Mouse (Mus musculus): ENCODE measurements around the gene Rpl27a. TPM values are rescaled to one million over a fixed set of nuclear protein-coding genes. Genes with fewer than 3 reads are reported as not detected.

Rpl27a gene
- total and polyA plus RNA-seq, 3 experiments, result 102 to 167 (median 105) TPM

DNA sequence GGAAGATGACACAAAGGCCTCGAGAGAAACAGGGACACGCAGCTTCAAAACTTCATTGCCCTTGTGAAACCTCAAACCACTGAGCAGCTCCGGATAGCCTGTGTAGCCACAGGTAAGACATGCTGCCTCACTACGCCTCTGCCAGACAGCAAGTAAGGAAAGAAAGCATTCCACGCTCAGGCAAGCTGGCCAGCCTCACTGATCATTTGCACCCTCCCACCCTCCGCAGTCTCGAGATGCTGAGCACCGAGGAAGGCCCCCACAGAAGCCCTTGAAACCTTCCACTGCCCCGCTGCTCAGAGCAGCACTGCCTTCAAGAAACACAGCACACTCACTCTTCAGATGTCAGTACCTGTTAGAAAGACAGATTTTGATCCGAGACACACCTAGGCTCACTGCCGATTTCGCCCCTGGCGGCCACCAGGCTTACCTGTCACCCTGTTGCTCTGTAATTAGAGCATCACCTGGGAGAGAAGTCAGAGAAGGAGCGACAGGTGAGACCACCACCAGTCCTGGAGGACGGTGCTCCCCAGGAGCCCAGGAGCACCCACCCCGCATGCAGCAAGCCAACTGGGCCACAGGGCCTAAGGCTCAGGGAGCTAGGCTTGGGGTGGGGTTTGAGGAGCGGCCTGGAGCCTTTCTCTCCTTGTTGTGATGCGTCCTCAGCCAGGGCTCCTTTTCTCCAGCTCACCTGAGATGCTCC is 26.2 kb upstream of the Rpl27a start:
- H3K27ac ChIP-seq, result no peak overlapping the region
- 79% methylated on average over 18 of the region's 18 CpGs for WGBS

DNA sequence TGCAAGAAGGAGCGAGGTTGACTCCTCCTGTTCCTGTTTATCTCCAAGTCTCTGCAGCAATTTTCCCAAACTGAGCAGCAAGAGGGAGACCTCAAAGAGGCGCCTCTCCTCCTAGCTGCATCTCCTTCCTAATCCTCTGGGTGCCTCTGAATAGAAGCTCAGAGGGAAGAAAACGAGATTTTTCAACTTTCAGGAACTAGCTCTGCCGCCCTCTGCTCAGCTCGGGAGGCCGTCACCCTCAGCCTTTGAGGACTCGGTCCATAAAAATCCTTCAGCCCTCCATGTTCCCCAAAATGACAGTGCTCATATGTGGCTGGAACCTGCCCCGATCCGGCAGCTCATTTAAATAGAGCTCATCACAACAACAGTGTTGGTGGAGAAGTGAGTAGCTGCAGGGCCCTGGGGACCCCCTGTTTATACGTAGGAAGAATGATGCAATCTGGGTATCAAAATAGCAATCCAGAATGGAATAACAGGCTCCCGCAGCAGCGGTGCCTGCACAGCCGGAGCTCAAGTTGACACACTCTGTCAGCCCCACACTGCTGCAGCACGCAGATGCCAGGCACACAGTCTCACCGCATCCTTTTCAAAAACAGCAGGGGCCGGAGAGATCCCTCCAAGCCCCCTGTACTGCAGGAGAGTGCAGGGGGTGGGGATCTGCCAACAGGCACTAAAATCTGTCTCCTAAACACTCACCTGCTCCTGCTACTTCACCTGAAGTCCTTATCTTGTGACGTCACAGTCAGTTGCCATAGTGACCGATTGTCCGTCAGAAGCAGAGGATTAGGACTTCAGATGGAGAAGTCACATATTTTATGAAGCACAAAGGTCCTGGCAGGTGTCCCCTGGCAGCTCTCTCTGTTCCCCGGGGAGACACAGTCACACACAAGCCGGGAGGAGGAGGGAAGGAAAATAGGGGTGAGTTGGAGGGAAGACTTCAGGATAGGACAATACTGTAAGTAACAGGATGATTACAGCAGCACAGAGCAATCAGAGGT is 25.3 kb upstream of the Rpl27a start:
- Histone ChIP-seq H3K4me3 (no peak overlapping the region), H3K36me3 (ENCODE audit: control insufficient read depth, insufficient read depth, low read length) (no peaks in the 10 kb centered on the region), H3K27ac (no peak overlapping the region), H3K4me1 (ENCODE audit: control insufficient read depth, insufficient read depth, low read length) (peaks cover 4% of the 10 kb centered on the region), H3K9ac (ENCODE audit: low read depth, low read length) (no peak overlapping the region; the same call in 1 of the 2 replicates), H3K27me3 (ENCODE audit: control insufficient read depth, insufficient read depth, low read length) (no peaks in the 10 kb centered on the region), H3K79me2 (replicated peaks; ENCODE audit: control insufficient read depth, insufficient read depth, low read length) (no peaks in the 10 kb centered on the region)
- WGBS, result 19% methylated on average over 21 of the region's 21 CpGs
- TF ChIP-seq POLR2A (IDR thresholded peaks at IDR 0.05; ENCODE audit: insufficient read depth, low read depth, low read length), result no peak
- no peak for TF ChIP-seq EP300 (IDR thresholded peaks at IDR 0.05; ENCODE audit: insufficient read depth, low read depth, low read length)
- intact Hi-C loops (cut with DNase I), result no loop called here
- peak in 1 of 2 experiments; percentile 31 for DNase-seq

More for the DNA sequence above, 26.2 kb upstream of the Rpl27a start:
- intact Hi-C loops (cut with DNase I), result no loop called here
- no peaks in the 10 kb centered on the region for H3K36me3 ChIP-seq (ENCODE audit: control insufficient read depth, insufficient read depth, low read length)
- no peak overlapping the region for H3K9ac ChIP-seq (ENCODE audit: low read depth, low read length)
- no peaks in the 10 kb centered on the region for H3K79me2 ChIP-seq (replicated peaks; ENCODE audit: control insufficient read depth, insufficient read depth, low read length)
- no peaks in the 10 kb centered on the region for H3K27me3 ChIP-seq (ENCODE audit: control insufficient read depth, insufficient read depth, low read length)
- H3K4me1 ChIP-seq (ENCODE audit: control insufficient read depth, insufficient read depth, low read length), result peaks cover 4% of the 10 kb centered on the region
- no peak overlapping the region for H3K4me3 ChIP-seq
- no peak for DNase-seq
- TF ChIP-seq EP300 (IDR thresholded peaks at IDR 0.05; ENCODE audit: insufficient read depth, low read depth, low read length), result no peak
- no peak for TF ChIP-seq CTCF (IDR thresholded peaks at IDR 0.05)
- TF ChIP-seq POLR2A (IDR thresholded peaks at IDR 0.05; ENCODE audit: insufficient read depth, low read depth, low read length), result no peak

DNA sequence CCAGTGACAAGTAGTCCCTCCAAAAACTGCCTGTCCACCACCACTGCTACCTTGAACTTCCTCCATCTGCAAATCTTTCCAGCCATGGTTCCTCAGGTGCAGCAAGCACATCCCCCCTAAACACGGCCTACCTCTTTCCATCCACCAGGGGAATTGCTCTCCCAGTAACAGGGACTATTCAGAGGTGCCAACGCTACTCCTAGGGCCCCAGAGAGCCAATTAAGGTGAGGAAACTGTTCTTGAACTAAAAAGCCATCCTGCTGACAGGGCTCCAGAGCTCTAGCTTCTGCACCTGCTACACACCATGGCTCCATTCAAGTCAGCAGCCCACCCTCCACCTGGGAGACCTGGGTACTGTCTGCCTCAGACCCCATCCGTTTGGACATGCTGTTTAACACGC is 21.4 kb upstream of the Rpl27a start:
- WGBS, result 65% methylated on average over 4 of the region's 4 CpGs
- Histone ChIP-seq H3K4me1 (ENCODE audit: control insufficient read depth, insufficient read depth, low read length) (peaks cover 4% of the 10 kb centered on the region), H3K36me3 (ENCODE audit: control insufficient read depth, insufficient read depth, low read length) (no peaks in the 10 kb centered on the region)

DNA sequence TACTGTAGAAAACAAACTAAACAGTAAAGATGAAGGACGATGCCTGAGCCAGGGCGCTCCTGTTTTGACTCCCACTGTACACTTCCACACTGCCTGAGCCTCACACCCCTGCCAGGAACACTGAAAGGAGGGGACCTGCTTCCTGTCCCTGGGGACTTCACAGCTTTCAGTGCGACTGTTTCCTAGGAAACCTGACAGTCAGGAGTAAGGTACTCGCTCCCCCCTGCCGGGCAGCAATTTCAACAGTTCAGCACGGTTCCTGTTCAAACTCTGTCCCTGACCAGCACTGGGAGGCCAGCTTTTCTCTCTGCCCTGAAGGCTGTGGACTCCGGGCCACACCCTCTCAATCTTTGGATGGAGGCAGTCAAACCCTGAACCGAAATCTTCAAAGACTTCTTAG is 11.8 kb upstream of the Rpl27a start:
- Histone ChIP-seq H3K9ac (ENCODE audit: low read depth, low read length) (no peak overlapping the region), H3K27me3 (ENCODE audit: control insufficient read depth, insufficient read depth, low read length) (no peaks in the 10 kb centered on the region), H3K4me3 (no peak overlapping the region), H3K79me2 (replicated peaks; ENCODE audit: control insufficient read depth, insufficient read depth, low read length) (no peaks in the 10 kb centered on the region), H3K4me1 (ENCODE audit: control insufficient read depth, insufficient read depth, low read length) (no peaks in the 10 kb centered on the region), H3K27ac (no peak overlapping the region), H3K36me3 (ENCODE audit: control insufficient read depth, insufficient read depth, low read length) (no peaks in the 10 kb centered on the region)
- WGBS, result 26% methylated on average over 8 of the region's 8 CpGs
- TF ChIP-seq EP300 (IDR thresholded peaks at IDR 0.05; ENCODE audit: insufficient read depth, low read depth, low read length) (no peak), CTCF (IDR thresholded peaks at IDR 0.05) (no peak), POLR2A (IDR thresholded peaks at IDR 0.05; ENCODE audit: insufficient read depth, low read depth, low read length) (no peak)
- no peak for DNase-seq
- intact Hi-C loops (cut with DNase I), result no loop called here

More for the DNA sequence above, 21.4 kb upstream of the Rpl27a start:
- H3K9ac ChIP-seq (ENCODE audit: low read depth, low read length), result no peak overlapping the region
- DNase-seq, result no peak
- no peaks in the 10 kb centered on the region for H3K27me3 ChIP-seq (ENCODE audit: control insufficient read depth, insufficient read depth, low read length)
- H3K4me3 ChIP-seq, result no peak overlapping the region
- intact Hi-C loops (cut with DNase I), result no loop called here
- H3K79me2 ChIP-seq (replicated peaks; ENCODE audit: control insufficient read depth, insufficient read depth, low read length), result no peaks in the 10 kb centered on the region
- TF ChIP-seq POLR2A (IDR thresholded peaks at IDR 0.05; ENCODE audit: insufficient read depth, low read depth, low read length) (no peak), EP300 (IDR thresholded peaks at IDR 0.05; ENCODE audit: insufficient read depth, low read depth, low read length) (no peak)
- no peak overlapping the region for H3K27ac ChIP-seq

DNA sequence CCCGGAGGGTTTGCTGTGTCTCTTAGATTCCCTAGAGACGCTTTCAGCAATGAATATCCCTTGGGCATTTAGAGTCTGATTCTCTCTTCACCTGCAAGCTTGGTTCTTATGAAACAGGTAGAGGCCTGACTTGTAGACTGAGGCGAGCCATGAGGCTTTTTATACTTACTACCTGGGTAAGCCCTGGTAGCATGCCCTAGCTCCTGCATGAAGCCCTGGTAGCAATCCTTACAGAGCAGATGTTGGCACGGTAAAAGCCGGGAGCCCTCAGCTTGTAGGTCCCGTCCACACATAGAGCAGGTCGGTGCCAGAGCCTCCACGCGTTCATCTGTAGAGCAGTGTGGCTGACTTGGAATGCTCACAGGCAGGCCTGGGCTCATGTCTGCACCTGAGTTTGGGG is 11.4 kb upstream of the Rpl27a start:
- Histone ChIP-seq H3K79me2 (replicated peaks; ENCODE audit: control insufficient read depth, insufficient read depth, low read length) (no peaks in the 10 kb centered on the region), H3K4me1 (ENCODE audit: control insufficient read depth, insufficient read depth, low read length) (no peaks in the 10 kb centered on the region), H3K9ac (ENCODE audit: low read depth, low read length) (no peak overlapping the region), H3K27ac (no peak overlapping the region), H3K36me3 (ENCODE audit: control insufficient read depth, insufficient read depth, low read length) (no peaks in the 10 kb centered on the region), H3K4me3 (no peak overlapping the region), H3K27me3 (ENCODE audit: control insufficient read depth, insufficient read depth, low read length) (no peaks in the 10 kb centered on the region)
- DNase-seq, result no peak
- 58% methylated on average over 9 of the region's 9 CpGs for WGBS
- intact Hi-C loops (cut with DNase I), result no loop called here
- TF ChIP-seq EP300 (IDR thresholded peaks at IDR 0.05; ENCODE audit: insufficient read depth, low read depth, low read length), result no peak
- TF ChIP-seq POLR2A (IDR thresholded peaks at IDR 0.05; ENCODE audit: insufficient read depth, low read depth, low read length), result no peak
- no peak for TF ChIP-seq CTCF (IDR thresholded peaks at IDR 0.05)

Data from heart, adult 2 months (tissue).